Mouse (Mus musculus) liver, adult 2 months (tissue): Measurements from ENCODE around the gene Rab14.

ENCODE experiments used
- CTCF ChIP-seq: fragments of 200-500 bp; IDR thresholded peaks from 2 replicates; pipeline ENCODE4 v1.5.1; 2011; ENCODE audit warnings: low read depth, low read length, control low read depth
- POLR2A ChIP-seq: fragments of 200-500 bp; IDR thresholded peaks from 2 replicates; pipeline ENCODE4 v1.6.1; 2011; ENCODE audit warnings: low read length, control low read depth; ENCODE audit not compliant: insufficient read depth; ENCODE audit errors: extremely low read depth

DNA sequence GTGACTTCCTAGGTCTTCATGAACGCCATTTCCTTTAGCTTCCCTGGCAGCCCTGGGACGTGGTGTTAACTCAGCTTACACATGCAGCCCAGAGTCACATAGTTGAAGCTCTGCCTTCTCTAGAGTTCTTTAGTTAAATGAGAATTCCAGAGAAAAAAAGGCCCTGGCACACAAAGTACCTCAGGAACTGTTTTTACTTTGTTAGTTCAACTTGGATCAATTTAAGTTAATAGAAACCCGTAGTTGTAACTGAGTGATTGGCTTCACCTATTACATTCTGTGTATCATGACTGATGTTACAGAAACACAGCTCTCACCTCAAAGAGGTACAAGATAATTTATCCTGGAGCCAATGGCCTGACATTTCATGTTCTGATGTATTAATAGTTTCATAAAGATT is 42.6 kb downstream of the Rab14 start:
- TF ChIP-seq POLR2A = no peak
- no peak for TF ChIP-seq CTCF
